Mouse (Mus musculus) midbrain, postnatal 0 days (tissue): Measurements from ENCODE around the gene Calml4. TPM values are rescaled to one million over a fixed set of nuclear protein-coding genes. Genes with fewer than 3 reads are reported as not detected.
"Not testable (repeated sequence)": the region's sequence is repeated elsewhere in the genome, so short reads cannot be mapped to it uniquely, and the experiment has no call there.

ENCODE experiments used
- ATAC-seq: fragments of 200-750 bp; cut with Nextera tagmentation; 2 replicates; pipeline ENCODE4 v1.8.0; 2017; ENCODE audit warnings: moderate number of reproducible peaks, mild to moderate bottlenecking, moderate TSS enrichment, moderate library complexity; ENCODE audit not compliant: low FRiP score
- DNase-seq: peaks from one replicate; pipeline ENCODE4 v3.0.0-alpha.2; 2015; ENCODE audit warnings: low spot score
- H3K27ac ChIP-seq: fragments of 300-500 bp; sonication (generic); 2 replicates; pipeline ENCODE4 v1.5.1; 2014; ENCODE audit warnings: low read depth, mild to moderate bottlenecking, low read length, mixed read lengths
- H3K27me3 ChIP-seq: fragments of 300-500 bp; sonication (generic); 2 replicates; pipeline ENCODE4 v1.6.1; 2014; ENCODE audit warnings: low read length, control low read depth, mixed read lengths; ENCODE audit not compliant: insufficient read depth
- H3K36me3 ChIP-seq: fragments of 300-500 bp; sonication (generic); 2 replicates; pipeline ENCODE4 v1.6.1; 2014; ENCODE audit warnings: low read length, control low read depth, mixed read lengths; ENCODE audit not compliant: insufficient read depth
- H3K4me1 ChIP-seq: fragments of 300-500 bp; sonication (generic); 2 replicates; pipeline ENCODE4 v1.6.1; 2014; ENCODE audit warnings: mild to moderate bottlenecking, control low read depth, antibody characterized with exemption, low read length, mixed read lengths; ENCODE audit not compliant: insufficient read depth
- H3K4me2 ChIP-seq: fragments of 300-500 bp; sonication (generic); 2 replicates; pipeline ENCODE4 v1.6.1; 2014; ENCODE audit warnings: low read depth, mild to moderate bottlenecking, low read length, mixed read lengths; ENCODE audit not compliant: poor library complexity, severe bottlenecking
- H3K4me3 ChIP-seq: fragments of 300-500 bp; sonication (generic); 2 replicates; pipeline ENCODE4 v1.5.1; 2014; ENCODE audit warnings: low read depth, mild to moderate bottlenecking, low read length, moderate library complexity
- H3K9ac ChIP-seq: fragments of 300-500 bp; sonication (generic); replicated peaks from 2 replicates; pipeline ENCODE4 v1.6.1; 2014; ENCODE audit warnings: mild to moderate bottlenecking, low read length, moderate library complexity, mixed read lengths; ENCODE audit not compliant: poor library complexity, severe bottlenecking
- H3K9me3 ChIP-seq: fragments of 300-500 bp; sonication (generic); 2 replicates; pipeline ENCODE4 v1.6.1; 2016; ENCODE audit warnings: low read length, control low read depth
- CTCF ChIP-seq: IDR thresholded peaks from 2 replicates; pipeline ENCODE4 v1.5.1; 2016; ENCODE audit warnings: antibody characterized with exemption, mild to moderate bottlenecking
- whole genome bisulfite sequencing: fragments of 180-500 bp; shearing (Covaris S2); extraction: QIAGEN DNeasy Blood & Tissue Kit; methylation state at CpG from one replicate; pipeline ENCODE4 v1.1.7; 2014; 5-methylcytosine and 5-hydroxymethylcytosine counted together
- polyA plus RNA-seq: library from polyadenylated mRNA; unstranded; fragments of >200 nt; fragmentation: Nextera tagmentation; extraction: Ambion mirVana; gene quantifications from 2 replicates; pipeline ENCODE4 v1.2.1, GENCODE M21; 2015
- total RNA-seq: library from RNA; depleted of rRNA; stranded (reverse); fragments of >200 nt; gene quantifications from 2 replicates; pipeline ENCODE4 v1.2.3, GENCODE M21; 2014

Gene Calml4
- total and polyA plus RNA-seq, 2 experiments from 2014 or later = 3.2 to 5.1 TPM

GRCm38 (mm10) chr9:62854483-62854882 lies 3.4 kb upstream of the Calml4 start:
- Histone ChIP-seq H3K9me3 (no peaks in the 10 kb centered on the region), H3K9ac (no peak overlapping the region), H3K4me3 (no peak overlapping the region), H3K36me3 (no peaks in the 10 kb centered on the region), H3K4me1 (no peaks in the 10 kb centered on the region), H3K27me3 (no peaks in the 10 kb centered on the region), H3K4me2 (no peak overlapping the region), H3K27ac (no peak overlapping the region)
- WGBS = 41% methylated on average over 4 of the region's 4 CpGs
- no peak for TF ChIP-seq CTCF
- ATAC-seq = no peak
- DNase-seq = no peak

GRCm38 (mm10) chr9:62857216-62857615 lies 664 bp upstream of the Calml4 start:
- no peaks in the 10 kb centered on the region for H3K9me3 ChIP-seq

GRCm38 (mm10) chr9:62858266-62859019 lies 563 bp downstream of the Calml4 start:
- H3K4me1 ChIP-seq = no peaks in the 10 kb centered on the region
- WGBS = 61% methylated on average over 8 of the region's 8 CpGs
- no peak overlapping the region for H3K4me2 ChIP-seq
- no peak overlapping the region for H3K27ac ChIP-seq
- TF ChIP-seq CTCF = no peak
- no peak for DNase-seq
- H3K36me3 ChIP-seq = no peaks in the 10 kb centered on the region
- no peak overlapping the region for H3K4me3 ChIP-seq
- H3K9ac ChIP-seq = no peak overlapping the region
- no peak for ATAC-seq
- no peaks in the 10 kb centered on the region for H3K27me3 ChIP-seq
- no peaks in the 10 kb centered on the region for H3K9me3 ChIP-seq

More at GRCm38 (mm10) chr9:62857216-62857615, 664 bp upstream of the Calml4 start:
- Histone ChIP-seq H3K4me1 (no peaks in the 10 kb centered on the region), H3K4me2 (no peak overlapping the region), H3K36me3 (no peaks in the 10 kb centered on the region), H3K27me3 (no peaks in the 10 kb centered on the region), H3K27ac (no peak overlapping the region), H3K4me3 (no peak overlapping the region), H3K9ac (no peak overlapping the region)
- DNase-seq (no peak), ATAC-seq (no peak)
- no peak for TF ChIP-seq CTCF
- 82% methylated on average over 9 of the region's 9 CpGs for WGBS

GRCm38 (mm10) chr9:62860102-62860501 lies 2.2 kb downstream of the Calml4 start:
- not testable (repeated sequence) for H3K27me3 ChIP-seq, DNase-seq, H3K36me3 ChIP-seq, H3K4me2 ChIP-seq, H3K4me1 ChIP-seq, H3K4me3 ChIP-seq, H3K9me3 ChIP-seq, ATAC-seq, H3K9ac ChIP-seq, H3K27ac ChIP-seq
- 64% methylated on average over 6 of the region's 7 CpGs for WGBS

GRCm38 (mm10) chr9:62860866-62861265 lies 3.0 kb downstream of the Calml4 start:
- no peak overlapping the region for H3K27ac ChIP-seq
- no peaks in the 10 kb centered on the region for H3K4me1 ChIP-seq
- H3K9ac ChIP-seq = no peak overlapping the region
- DNase-seq (no peak), ATAC-seq (no peak)
- H3K4me3 ChIP-seq = no peak overlapping the region
- TF ChIP-seq CTCF = no peak
- no peaks in the 10 kb centered on the region for H3K36me3 ChIP-seq
- no peaks in the 10 kb centered on the region for H3K27me3 ChIP-seq
- H3K9me3 ChIP-seq = no peaks in the 10 kb centered on the region
- WGBS = 44% methylated on average over 4 of the region's 4 CpGs
- no peak overlapping the region for H3K4me2 ChIP-seq

- H3K9me3 ChIP-seq, DNase-seq, H3K4me3 ChIP-seq: not testable (repeated sequence)
These were observed 11.4 kb downstream of the Calml4 start for GRCm38 (mm10) chr9:62869236-62869635.

More at GRCm38 (mm10) chr9:62869236-62869635, 11.4 kb downstream of the Calml4 start:
- 95% methylated on average over 4 of the region's 4 CpGs for WGBS
- not testable (repeated sequence) for H3K27me3 ChIP-seq, ATAC-seq, H3K27ac ChIP-seq, H3K4me1 ChIP-seq, H3K9ac ChIP-seq, H3K4me2 ChIP-seq, H3K36me3 ChIP-seq
